Mouse (Mus musculus) kidney, adult 8-10 months (tissue): ENCODE measurements around the gene Gm5134.

Source experiments
- DNase-seq, 2 experiments: peaks; one replicate each; pipeline ENCODE4 v3.0.0; 2022

The Gm5134 gene

GRCm38 (mm10) chr10:75954381-75954811 is at the start of gene Gm5134:
Gm5134 (plus strand) TSS chr10:75954514.
- no peak for DNase-seq

DNA sequence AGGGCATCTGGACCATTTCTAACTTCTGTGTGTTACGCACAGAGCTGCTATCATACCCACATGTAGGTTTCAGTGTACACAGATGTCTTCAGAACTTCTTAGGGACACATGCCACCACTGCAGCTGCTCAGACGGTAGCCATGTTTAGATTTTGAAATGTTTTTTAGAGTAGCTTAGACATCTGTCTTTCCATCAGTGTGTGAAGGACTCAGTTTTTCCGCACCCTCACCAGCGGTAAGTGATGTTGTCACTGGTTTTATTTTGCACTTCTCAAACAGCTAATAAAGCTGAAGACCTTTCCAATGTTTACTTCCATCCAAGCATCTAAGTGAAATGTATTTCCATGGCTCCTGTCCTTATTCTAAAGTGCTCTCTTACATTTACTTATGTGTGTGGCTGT is 47.4 kb upstream of the Gm5134 start:
- no peak for DNase-seq

DNA sequence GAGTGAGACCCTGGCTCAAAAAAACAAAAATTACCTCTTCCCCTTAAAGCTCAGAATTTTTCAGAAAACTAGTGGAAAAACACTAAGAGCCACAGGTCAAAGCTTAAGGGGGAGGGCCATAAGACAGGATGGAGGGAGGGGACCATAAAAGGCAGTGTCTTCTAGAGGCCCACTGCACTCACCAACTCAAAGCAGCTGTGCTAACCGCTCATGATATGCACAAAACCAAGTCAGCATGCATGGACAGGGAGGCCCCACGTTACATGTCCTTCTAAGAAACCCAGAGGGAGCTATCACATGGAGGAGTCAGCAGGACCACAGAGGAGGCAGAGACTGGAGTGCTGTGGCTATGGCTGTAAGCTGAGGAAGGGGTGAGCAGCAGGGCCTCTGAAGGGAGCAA is 43.6 kb upstream of the Gm5134 start:
- DNase-seq = no peak

DNA sequence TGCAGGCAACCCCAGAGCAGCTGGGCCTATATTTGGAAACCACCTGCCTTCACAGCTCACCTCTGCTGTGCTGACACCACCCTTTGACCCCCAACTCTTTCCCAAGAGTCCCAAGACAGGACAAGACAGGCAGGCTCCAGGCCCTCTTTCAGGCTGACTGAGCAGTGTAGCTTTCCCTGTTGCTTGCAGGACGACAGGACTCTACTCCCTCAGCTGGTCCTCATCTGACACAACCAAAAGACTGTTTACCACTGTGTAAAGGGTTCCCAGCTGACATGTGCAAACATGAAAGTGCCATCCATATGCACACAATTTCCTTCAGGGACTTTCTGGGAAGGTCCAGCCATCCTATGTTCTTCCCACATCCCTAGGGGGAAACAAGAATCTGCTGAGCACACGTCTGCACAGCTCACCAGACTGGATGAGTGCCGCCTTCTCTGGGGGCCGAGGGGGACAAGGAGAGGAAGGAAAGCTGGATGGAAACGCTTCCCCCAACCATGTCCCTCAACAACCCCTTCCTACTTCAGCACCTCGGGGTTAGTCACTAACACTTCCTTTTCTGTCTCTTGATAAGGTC is 41.2 kb upstream of the Gm5134 start:
- no peak for DNase-seq

- DNase-seq = no peak
Observed at GRCm38 (mm10) chr10:75915557-75915956, 38.8 kb upstream of the Gm5134 start.

- no peak for DNase-seq
Observed at GRCm38 (mm10) chr10:75916840-75917239, 37.5 kb upstream of the Gm5134 start.

DNA sequence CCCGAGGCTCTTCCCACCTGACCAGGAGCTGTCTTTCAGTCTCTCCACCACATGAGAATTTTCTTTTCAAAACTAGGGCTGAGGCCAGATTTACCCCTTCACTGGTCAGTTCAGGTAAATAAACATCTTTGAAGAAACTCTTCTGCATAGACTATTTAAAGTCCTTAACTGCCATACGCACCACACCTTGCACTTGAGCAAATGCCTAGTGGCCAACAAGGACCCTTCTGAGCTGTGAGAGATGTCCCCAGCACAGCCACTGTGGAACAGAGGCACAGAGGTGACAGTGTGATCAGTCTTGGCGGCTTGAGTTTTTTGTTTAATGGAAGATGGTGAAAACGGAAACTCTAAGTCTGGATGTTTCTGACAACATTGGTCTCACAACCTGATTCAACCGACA is 35.3 kb upstream of the Gm5134 start:
- no peak for DNase-seq

DNA sequence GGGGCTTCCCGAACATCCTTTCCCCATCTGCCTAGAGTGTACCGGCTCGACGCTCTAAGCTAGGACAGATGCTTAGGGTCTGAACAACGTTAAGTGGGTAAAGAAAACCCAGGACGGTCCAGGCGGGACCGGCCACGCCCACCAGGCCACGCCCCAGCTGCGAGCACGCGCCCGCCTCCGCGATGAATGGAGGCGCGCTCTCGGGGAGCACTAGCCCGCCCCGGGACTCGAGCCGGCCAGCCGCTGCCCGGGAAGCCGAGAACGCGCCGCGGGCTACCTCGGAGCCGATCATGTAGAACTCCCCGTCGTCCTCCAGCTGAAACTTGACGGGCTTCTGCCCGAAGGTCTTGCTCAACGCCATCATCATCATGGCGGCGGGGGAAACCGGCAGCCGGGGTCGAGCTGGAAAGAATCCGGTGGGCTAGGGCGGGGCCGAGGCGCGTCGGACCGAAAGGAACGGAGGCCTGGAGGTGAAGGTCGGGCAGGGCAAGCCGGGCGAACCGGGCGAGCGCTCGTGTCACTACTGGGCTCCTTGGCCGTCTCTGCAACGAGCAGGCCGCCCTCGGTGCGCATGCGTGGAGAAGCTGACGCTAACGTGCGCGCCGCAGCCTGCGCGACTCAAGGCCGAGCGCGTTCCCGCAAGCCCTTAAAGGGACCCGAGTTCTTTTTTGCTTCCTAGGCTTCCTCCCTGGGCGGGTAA is 33.1 kb upstream of the Gm5134 start, which contains the start of gene Smarcb1:
Smarcb1 (minus strand) TSS at position 592 of the 700 bp plus-strand sequence.
- peak; percentile 95 to 96 for DNase-seq

GRCm38 (mm10) chr10:75921726-75922560 is 32.4 kb upstream of the Gm5134 start:
- DNase-seq = peak in 1 of 2 experiments; percentile 32

DNA sequence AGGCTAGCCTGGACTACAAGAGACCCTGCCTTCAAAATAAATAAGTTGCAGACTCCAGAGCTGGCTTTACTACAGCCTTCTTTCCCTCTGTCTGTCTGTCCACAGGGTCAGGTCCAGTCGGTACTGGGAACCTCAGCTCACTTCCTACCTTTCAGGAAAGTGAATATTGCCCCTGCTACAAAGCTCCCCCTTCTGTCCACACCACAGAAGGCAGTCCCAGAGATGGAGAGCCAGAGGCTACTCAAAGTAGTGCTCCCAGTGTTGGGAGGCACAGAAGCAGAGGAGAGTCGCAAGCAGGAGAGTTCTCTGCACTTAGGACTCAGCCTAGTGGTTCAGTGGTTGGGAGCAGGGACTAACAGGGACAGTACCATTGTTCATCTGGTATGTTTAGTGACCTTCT is 30.0 kb upstream of the Gm5134 start:
- DNase-seq = peak in 1 of 2 experiments; percentile 28

- DNase-seq = no peak
Observed at GRCm38 (mm10) chr10:75926396-75926795, 27.9 kb upstream of the Gm5134 start.

GRCm38 (mm10) chr10:75930304-75930703 is 24.0 kb upstream of the Gm5134 start:
- DNase-seq = no peak

GRCm38 (mm10) chr10:75931311-75931710 is 23.0 kb upstream of the Gm5134 start:
- no peak for DNase-seq

GRCm38 (mm10) chr10:75932081-75932678 is 22.1 kb upstream of the Gm5134 start:
- DNase-seq = no peak

DNA sequence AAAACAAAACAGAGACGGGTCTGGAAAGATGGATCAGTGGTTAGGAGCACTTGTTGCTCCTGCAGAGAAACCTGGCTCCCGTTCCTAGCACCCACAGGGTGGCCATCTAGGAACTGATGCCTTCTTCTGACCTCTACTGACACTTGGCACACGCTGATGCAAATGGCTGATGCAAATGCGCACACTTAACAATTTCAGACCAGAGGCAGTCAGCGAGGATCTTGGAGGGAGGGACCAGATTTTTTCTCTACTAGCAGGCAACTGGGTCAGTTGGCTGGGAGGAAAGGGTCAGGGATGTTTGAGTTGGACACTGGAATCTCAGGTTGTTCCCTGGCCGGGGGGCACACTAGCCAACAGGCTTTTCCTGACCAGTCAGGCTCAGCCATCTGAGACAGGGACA is 21.4 kb upstream of the Gm5134 start, which contains the start of gene Chchd10:
Chchd10 (plus strand) TSS at position 240 of the 400 bp plus-strand sequence.
- DNase-seq = no peak

GRCm38 (mm10) chr10:75934991-75935390 is 19.3 kb upstream of the Gm5134 start:
- DNase-seq = no peak

- peak; percentile 89 to 92 for DNase-seq
Observed at GRCm38 (mm10) chr10:75935680-75936541, 18.4 kb upstream of the Gm5134 start, which contains the start of gene Mmp11. Mmp11 (minus strand) TSS chr10:75936496.

GRCm38 (mm10) chr10:75936909-75937667 is 17.2 kb upstream of the Gm5134 start:
- no peak for DNase-seq

DNA sequence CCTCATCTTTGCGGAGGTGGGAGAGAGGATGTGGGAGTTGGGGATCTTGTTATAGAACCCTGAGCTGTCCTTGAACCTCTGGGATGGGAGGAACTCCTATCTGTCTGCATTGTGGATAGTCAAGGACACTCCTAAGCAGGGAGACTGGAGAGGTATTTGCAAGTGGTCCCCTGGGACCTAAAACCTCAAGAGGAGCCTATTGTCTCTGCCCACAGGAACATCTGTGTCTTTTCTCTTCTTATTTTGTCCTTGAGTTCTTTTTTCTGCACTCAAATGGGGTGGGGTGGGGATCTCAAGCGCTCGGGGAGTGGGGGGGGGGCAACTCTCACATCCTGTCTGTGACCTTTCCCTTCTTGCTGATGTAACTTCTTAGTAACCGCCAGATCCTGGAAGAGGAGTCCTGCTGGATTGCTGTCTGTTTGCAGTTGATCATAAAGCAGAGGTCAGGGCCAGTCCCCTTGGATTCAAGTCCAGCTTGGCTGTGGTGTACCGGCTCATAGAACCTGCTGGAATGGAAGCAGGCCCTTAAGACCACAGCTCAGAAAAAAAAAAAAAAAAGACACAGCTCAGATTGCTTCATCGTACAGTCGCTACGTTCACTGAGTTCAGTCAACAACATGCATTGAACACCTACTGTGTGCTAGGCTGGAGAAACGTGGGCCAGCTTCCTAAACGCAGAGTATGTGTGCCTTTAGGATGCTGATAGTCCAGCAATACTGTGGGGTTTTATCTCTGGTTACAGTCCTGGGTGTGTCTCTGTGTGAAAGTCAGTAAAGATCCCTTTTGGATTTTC is 16.3 kb upstream of the Gm5134 start:
- no peak for DNase-seq

DNA sequence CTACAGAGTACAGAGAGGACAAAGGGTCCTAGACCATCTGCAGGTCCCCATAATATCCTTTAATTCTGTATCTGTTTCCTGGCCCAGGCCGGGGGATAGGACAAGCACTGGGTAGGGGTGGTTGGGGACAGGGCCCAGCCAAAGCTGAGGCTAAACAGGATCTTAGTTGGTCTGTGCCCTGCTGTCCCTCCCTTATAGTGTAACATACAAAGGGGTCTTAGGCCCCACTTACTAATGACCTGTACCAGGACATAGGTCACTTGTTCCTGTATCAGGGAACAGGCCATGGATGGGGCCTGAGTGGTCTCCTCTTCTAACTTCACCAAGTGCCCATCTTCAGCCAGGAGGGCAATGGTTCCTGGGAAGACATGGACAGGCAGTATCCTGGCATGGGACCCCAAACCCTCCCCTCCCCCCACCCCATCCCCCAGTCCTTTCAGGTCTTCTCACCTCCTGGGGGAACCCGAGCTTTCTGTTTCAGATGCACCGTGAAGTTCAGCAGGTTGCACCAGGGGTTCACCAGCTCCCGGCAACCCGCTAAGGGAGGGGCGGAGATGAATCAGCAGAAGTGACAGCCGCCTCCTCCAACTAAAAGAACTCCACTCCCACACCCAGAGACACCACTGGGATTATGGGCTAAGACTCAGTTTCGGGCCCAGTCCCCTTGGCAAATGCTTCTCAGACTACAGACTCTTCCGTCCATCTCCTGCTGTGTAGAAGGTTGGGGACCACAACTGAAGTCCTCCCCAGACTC is 14.7 kb upstream of the Gm5134 start:
- no peak for DNase-seq
